ENCODE assay signal across 8 mouse cellular contexts in genomic region chr17:25083444-25083931, GRCm38 (mm10). TPM values are rescaled to one million over a fixed set of nuclear protein-coding genes. Genes with fewer than 3 reads are reported as not detected.
DNase-seq lines count a peak whose midpoint lies in the region; ATAC-seq and TF ChIP-seq lines count a peak whose summit lies in the region.

Gene Tmem204 (minus strand): TSS chr17:25083591.

- no peak within 1 kb of the TSS for H3K4me3 ChIP-seq in intestine, embryonic 16.5 days (ENCODE audit: low read length)
- H3K4me3 ChIP-seq in liver, postnatal 0 days (ENCODE audit: low read depth, low read length) = no peak within 1 kb of the TSS

- H3K9me3 ChIP-seq in intestine, embryonic 16.5 days (ENCODE audit: control insufficient read depth, low read length) = no peaks in the 10 kb centered on the region
- no peaks in the 10 kb centered on the region for H3K9me3 ChIP-seq in liver, postnatal 0 days (ENCODE audit: low read length)

- TF ChIP-seq EP300 in liver, postnatal 0 days (IDR thresholded peaks at IDR 0.05; ENCODE audit: low read depth) = no peak

- 32% methylated on average over 7 of the region's 7 CpGs for WGBS in intestine, embryonic 16.5 days
- WGBS in liver, postnatal 0 days (ENCODE audit: insufficient replicate concordance) = 57% methylated on average over 7 of the region's 7 CpGs

- peak; percentile 87 for ATAC-seq in intestine, embryonic 16.5 days
- peak; percentile 46 for ATAC-seq in liver, postnatal 0 days

- H3K27ac ChIP-seq in intestine, embryonic 16.5 days (ENCODE audit: low read length) = peak within 1 kb of the TSS; percentile 98
- peak within 1 kb of the TSS; percentile 70 for H3K27ac ChIP-seq in liver, postnatal 0 days (ENCODE audit: low read depth)

- TF ChIP-seq CTCF in liver, postnatal 0 days (IDR thresholded peaks at IDR 0.05; ENCODE audit: low read depth) = peak; percentile 72

- H3K4me2 ChIP-seq in intestine, embryonic 16.5 days (ENCODE audit: low read depth, low read length) = peak within 1 kb of the TSS; percentile 20
- peak within 1 kb of the TSS; percentile 2; the same call in 1 of the 2 replicates for H3K4me2 ChIP-seq in liver, postnatal 0 days (ENCODE audit: low read depth, low read length)

- H3K9ac ChIP-seq in intestine, embryonic 16.5 days (ENCODE audit: low read depth, low read length) = peak within 1 kb of the TSS; percentile 33; the same call in 1 of the 2 replicates
- H3K9ac ChIP-seq in liver, postnatal 0 days (replicated peaks) = no peak within 1 kb of the TSS

- no peaks in the 10 kb centered on the region for H3K27me3 ChIP-seq in intestine, embryonic 16.5 days (replicated peaks; ENCODE audit: control insufficient read depth, insufficient read depth, low read length)
- no peaks in the 10 kb centered on the region for H3K27me3 ChIP-seq in liver, postnatal 0 days (ENCODE audit: insufficient read depth, low read length)

- H3K4me1 ChIP-seq in intestine, embryonic 16.5 days (ENCODE audit: control insufficient read depth, insufficient read depth, low read length) = peaks cover 30% of the 10 kb centered on the region
- H3K4me1 ChIP-seq in liver, postnatal 0 days (ENCODE audit: insufficient read depth) = peaks cover 23% of the 10 kb centered on the region

- H3K36me3 ChIP-seq in intestine, embryonic 16.5 days (ENCODE audit: control insufficient read depth, insufficient read depth, low read length) = no peaks in the 10 kb centered on the region
- H3K36me3 ChIP-seq in liver, postnatal 0 days (replicated peaks; ENCODE audit: insufficient read depth, low read length) = no peaks in the 10 kb centered on the region

- peak; percentile 33 for DNase-seq in R1 (ENCODE audit: low read depth, low spot score)
- peak; percentile 88 for DNase-seq in embryo, embryonic 10 days (ENCODE audit: low spot score)
- peak in 1 of 2 experiments; percentile 71 for DNase-seq in gastrocnemius, postnatal 4 days (ENCODE audit: low spot score in 2 of 2)
- peak; percentile 26 for DNase-seq in liver, postnatal 0 days
- DNase-seq in skeletal muscle tissue, adult 2 months (ENCODE audit: low read depth, low spot score) = peak; percentile 89
- DNase-seq in layer of hippocampus, adult 18-20 months (ENCODE audit: low spot score in 2 of 2) = no peak
- no peak for DNase-seq in cerebellum, adult 11 months

RNA-seq across cellular contexts. Expression of gene Tmem204, which starts in this region (rescaled TPM):
- total RNA-seq in gastrocnemius, postnatal 4 days (2021) = 10 to 100 TPM; 14.6 to 19.9 TPM
- polyA plus RNA-seq in intestine, embryonic 16.5 days (2015; fragmentation: Nextera tagmentation; extraction: Ambion mirVana) = 22.2 and 25.8 TPM in 2 replicates
- polyA plus RNA-seq in liver, postnatal 0 days (2015; fragmentation: Nextera tagmentation; extraction: Ambion mirVana) = 8.3 and 9.4 TPM in 2 replicates
- 1 to 10 TPM; 7.4 to 9.2 TPM for total RNA-seq in layer of hippocampus, adult 18-20 months (2021)

Comparison
In these comparisons a context has a peak if more than half of its experiments do, and no peak if none do; other contexts are left out.
1. DNase-seq: peak in R1 (single experiment), embryo, embryonic 10 days (single experiment), liver, postnatal 0 days (single experiment) and skeletal muscle tissue, adult 2 months (single experiment); none in layer of hippocampus, adult 18-20 months (0 of 2) and cerebellum, adult 11 months (single experiment).